Mouse (Mus musculus) ovary, postnatal 36 days (tissue): ENCODE measurements around the gene Edem2.

Experiments
- DNase-seq: peaks from one replicate; pipeline ENCODE4 v3.0.0; 2022; ENCODE audit warnings: low spot score, mixed read lengths

Edem2 gene

DNA sequence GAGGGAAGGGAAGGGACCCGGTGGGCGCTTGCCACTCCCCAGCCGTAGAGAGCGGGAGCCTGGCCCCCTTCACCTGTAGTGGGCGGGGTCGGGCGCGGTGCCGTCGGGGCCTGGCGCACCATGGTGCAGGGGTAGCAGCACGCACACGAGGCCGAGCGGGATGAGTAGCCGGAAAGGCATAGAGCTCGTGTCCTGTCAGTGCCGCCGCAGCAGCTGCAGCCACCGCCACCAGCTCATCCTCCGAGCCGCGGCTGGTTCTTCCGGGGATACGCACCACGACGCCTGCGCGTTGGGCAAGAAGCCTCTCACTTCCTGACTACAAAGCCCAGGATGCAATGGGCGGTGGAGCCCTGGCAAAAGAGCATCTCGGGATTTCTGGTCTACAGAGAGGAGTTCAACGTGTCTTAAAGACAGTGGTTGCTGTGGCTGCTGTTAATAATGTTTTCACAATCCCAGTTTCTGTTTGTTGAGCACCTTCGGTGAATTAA lies at the start of gene Edem2:
Edem2 (minus strand) TSS at position 318 of the 488 bp plus-strand sequence.
- DNase-seq = peak; percentile 87

DNA sequence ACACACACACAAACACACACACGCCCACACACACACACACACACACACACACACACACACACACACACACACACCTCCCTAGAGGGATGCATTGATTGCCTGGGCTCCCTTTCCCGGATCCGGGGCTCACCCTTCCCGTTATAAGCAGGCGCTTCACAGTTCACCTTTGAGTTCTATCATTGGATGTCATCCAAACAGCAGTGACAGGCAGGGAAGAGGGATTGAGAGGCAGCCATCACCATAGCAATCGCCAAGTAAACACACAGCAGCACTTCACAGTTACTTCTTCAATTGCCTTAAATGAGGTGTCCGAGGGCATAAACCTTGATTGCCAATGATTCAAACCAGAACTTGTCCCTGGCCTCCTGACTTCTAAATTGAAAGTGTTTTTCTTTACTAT lies 49.8 kb upstream of the Edem2 start:
- no peak for DNase-seq

GRCm38 (mm10) chr2:155778004-155778403 lies 48.7 kb upstream of the Edem2 start:
- DNase-seq = no peak

DNA sequence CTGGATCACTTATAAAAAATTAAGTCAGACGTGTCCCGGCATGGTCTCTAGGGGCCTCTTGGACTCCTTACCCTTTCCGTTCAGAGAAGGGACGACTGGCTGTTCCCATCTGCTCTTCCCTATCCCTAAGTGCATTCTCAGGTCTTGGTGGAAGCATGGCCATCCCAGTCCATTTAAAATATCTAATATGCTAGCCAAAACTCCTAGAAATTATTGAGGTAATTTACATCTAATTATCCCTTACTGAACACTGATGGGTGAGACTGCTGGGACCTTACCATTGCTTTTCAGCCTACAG lies 48.4 kb upstream of the Edem2 start:
- DNase-seq = no peak

DNA sequence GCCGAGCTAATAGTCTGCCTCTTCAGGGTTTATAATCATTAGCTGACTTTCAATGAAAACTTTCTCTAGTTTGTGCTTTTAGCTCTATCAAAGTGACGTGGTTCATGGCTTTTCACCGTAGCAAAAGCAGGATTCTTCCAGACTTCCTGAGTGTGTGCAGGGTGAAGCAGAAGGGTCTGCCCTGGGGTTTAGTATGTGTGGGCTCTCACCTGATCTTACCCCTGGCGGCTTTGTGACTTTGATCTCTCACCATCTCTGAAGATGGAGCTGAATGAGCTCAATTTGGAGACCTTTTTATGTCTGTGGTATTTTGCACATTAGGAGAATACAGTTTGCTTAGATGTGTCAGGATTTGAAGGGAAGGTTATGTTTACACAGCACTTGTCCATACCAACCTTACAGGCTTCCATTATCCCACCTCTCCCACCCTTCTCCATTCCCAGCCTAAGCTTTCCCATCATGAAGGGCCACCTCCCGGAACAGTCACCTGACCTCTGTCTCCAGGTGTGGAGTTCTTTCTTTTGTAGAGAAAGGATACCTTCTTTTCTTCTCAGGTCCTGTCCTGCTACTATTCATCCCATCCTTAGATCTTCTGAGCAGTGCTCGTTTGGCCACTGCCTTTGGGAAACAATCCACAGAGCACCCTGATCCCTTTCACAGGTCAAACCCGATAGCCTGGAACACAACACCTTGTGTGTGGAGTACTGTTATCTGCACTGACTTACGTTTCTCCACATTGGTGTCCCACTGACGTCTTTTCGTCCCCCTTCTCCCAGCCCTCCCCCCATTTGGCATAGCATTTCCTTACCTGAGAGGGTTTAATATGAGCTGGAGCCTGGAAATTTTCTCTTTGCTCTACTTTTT lies 47.8 kb upstream of the Edem2 start:
- DNase-seq = no peak

DNA sequence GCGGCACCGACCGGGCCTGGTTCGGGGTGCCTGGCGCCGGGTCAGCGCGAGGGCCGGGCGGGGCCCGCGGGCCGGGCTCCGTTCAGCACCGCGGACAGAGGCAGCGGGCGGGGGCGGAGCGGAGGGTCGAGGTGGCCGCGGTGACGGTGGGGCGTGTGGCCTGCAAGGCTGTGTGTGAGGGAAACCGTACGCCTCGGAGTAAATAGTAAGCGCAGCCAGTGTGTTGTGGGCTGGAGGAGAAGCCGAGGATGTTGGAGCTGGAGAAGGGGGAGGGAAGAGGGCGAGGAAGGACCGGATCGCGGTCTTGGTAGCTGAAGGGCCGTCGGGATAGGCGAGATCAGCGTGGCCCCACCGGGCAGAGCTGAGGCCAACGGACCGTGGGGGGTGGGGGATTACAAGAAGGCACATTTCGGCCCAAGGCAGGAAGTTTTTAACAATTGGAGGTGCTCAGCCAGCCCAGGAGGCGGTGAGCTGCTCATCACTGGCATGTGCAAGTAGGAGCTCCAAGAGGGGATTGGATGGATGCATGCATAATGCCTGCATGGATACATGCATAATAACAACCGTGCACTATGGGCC lies 46.5 kb upstream of the Edem2 start:
- DNase-seq = peak; percentile 77

- no peak for DNase-seq
Measured at GRCm38 (mm10) chr2:155774927-155775684, 45.8 kb upstream of the Edem2 start, which contains the start of gene Mmp24. Mmp24 (plus strand) TSS chr2:155775342.

DNA sequence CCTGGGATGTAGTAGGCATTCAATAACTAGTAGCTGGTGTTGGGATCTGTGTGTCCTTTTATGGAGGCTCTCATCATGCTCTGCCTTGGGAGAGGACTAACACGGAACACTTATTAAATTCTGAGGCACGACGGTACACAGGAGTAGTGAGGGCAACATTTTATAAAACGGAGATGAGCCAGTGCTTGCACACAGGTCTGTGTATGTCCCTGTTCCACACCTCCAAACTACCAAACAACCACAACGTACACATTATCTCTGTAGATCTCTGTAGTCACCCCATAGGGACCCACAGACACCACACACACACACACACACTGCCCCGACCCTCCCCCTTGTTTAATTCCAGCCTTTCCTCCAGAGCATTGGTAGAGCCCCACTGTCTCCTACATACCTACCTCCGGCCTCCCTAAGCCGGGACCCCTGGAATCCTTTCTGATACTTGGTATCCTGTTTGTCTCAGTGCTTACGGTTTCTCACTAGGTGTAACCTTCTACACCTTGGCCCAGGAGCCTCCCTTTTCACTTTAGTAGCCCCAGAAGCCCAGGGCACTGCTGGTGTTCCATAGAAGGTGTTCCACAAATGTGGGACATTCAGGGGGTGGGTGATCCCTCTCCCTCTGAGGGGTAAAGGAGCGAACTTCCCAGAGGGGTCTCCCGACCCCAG lies 45.1 kb upstream of the Edem2 start:
- no peak for DNase-seq

DNA sequence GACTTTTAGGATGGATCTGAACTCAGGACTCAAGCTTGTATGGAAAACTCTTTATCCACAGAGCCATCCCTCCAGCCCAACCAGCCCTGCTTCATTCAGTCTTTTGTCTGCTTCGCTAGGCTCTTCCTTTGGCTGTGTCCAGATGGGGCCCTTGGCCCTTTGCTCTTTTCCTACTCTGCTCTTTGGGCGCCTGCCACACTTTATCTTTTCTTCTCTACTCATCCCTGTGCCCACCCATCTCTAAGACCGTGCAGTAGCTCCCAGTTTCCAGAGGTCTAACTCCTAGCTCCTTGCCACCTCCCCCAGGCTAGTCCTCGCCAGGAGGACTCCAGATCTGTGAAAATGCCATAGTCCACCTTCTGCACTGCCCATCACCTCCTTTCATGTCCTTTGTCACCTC lies 44.4 kb upstream of the Edem2 start:
- DNase-seq = no peak

GRCm38 (mm10) chr2:155764679-155765418 lies 35.6 kb upstream of the Edem2 start:
- no peak for DNase-seq

- no peak for DNase-seq
Measured at GRCm38 (mm10) chr2:155756855-155757566, 27.7 kb upstream of the Edem2 start.

DNA sequence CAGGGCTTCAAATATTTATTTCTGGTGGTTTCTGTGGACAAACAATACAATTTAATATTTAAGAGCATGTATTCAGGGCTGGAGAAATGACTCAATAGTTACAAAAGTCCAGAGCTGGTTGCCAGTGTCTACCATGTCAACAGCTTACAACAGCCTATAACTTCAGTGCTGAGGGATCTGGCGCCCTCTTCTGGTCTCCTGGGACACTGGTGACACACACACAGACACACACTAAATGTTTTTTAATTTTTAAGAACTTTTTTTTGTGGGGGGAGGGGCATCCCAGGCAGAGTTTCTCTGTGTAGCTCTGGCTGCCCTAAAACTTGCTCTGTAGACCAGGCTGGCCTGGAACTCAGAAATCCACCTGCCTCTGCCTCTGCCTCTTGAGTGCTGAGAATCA lies 26.5 kb upstream of the Edem2 start:
- DNase-seq = peak; percentile 49

- peak; percentile 46 for DNase-seq
Measured at GRCm38 (mm10) chr2:155751014-155751786, 21.9 kb upstream of the Edem2 start, which contains the start of gene Procr. Procr (plus strand) TSS chr2:155751117.

- no peak for DNase-seq
Measured at GRCm38 (mm10) chr2:155749394-155749793, 20.1 kb upstream of the Edem2 start.

- no peak for DNase-seq
Measured at GRCm38 (mm10) chr2:155745487-155745886, 16.2 kb upstream of the Edem2 start.

DNA sequence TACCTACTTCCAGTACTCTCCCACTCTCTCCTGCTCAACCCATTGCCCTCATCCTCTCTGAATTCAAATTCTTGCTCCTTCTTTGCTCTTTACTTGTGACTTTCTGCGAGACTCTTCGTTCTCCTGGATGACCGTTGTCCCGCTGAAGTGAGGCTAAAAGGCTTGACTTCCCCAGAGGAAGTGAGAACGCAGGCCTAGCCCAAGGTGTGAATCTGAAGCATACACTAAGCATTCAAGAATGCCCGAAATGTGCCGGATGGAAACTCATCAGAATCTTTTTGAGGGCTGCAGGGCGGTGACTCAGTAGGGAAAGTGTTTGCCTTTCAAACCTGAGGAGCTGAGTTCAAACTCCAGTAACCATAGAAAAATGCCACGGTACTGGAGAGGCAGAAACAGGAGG lies 14.1 kb upstream of the Edem2 start:
- DNase-seq = no peak

DNA sequence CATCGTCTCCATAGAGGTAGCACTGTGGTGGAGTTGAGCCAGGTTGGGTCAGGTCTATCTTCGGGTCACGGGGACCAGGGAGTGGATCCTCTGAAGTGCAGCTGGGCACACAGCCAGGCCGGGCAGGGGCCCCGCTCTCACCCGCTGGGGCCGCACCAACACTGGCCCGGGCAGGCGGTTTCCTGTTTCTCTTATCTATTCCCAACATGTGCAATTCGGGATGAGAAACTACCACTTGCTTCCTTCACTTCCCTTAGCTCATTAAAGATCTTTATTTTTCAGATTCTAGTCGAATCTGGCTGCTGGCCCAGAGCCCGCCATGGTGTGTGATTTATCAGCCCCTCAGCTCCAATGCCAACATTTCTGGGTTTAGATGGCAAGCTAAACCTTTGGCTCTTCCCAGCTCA lies 13.7 kb upstream of the Edem2 start:
- peak; percentile 51 for DNase-seq

DNA sequence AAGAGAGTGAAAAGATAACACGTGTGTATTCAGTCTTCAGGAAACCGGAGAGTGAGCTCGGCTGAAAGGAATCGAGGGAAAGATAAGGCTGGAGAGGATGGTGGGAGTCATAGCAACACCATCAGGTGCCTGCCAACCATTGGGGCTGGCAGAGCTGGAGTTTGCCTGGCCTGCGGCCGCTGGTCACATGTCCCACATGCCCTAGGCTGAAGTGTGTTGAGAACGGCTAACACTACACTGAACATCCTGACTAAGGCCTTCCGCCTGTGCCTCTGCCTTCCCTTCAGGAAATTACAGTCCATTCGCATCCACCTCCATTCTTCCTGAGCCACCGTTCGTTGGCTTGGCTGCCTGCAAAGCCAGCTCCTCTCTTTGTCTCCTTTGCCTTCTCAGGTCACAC lies 12.9 kb upstream of the Edem2 start:
- no peak for DNase-seq

- no peak for DNase-seq
Measured at GRCm38 (mm10) chr2:155737803-155738202, 8.5 kb upstream of the Edem2 start.

DNA sequence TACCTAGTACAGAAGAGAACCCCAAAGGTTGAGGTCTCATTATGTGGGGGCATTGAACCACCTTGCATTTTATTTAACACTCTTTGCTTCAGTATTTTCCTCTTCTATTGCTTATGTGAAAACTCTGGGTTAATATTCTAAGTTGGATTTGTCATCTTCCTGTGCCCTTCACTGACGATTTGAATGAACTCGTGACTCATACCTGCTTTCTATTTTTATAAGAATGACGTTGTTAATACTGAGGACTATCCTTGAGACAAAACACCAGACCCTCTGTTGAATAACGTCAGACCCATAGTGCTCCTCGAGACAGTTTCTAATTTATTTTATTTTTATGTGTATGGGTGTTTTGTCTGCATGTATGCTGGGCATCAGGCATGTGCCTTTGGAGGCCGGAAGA lies 7.7 kb upstream of the Edem2 start:
- DNase-seq = no peak
